Mouse (Mus musculus): Measurements from ENCODE around the gene Cldn10.

Gene Cldn10

GRCm38 (mm10) chr14:118866014-118866811 is 78.5 kb downstream of the Cldn10 start:
- DNase-seq (ENCODE audit: low spot score): no peak

DNA sequence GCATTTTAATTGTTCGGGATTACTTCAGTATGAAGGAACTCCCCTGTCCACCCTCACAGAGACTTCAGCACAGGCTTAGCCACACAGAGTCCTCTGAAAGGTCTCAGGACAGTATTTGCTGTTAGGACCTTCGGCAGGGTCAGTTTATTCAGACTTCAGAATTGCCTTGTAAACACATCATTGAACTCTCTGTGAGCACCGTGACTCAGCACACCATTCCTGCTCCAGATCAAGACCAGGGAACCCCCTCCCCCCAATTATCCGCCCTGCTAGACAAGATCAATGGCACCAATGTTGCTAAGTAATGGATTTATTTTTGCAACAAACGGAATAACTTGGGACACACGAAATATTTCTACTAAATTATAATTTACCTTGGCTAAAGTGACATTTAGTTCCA is 79.7 kb downstream of the Cldn10 start:
- no peak for DNase-seq (ENCODE audit: low spot score)

DNA sequence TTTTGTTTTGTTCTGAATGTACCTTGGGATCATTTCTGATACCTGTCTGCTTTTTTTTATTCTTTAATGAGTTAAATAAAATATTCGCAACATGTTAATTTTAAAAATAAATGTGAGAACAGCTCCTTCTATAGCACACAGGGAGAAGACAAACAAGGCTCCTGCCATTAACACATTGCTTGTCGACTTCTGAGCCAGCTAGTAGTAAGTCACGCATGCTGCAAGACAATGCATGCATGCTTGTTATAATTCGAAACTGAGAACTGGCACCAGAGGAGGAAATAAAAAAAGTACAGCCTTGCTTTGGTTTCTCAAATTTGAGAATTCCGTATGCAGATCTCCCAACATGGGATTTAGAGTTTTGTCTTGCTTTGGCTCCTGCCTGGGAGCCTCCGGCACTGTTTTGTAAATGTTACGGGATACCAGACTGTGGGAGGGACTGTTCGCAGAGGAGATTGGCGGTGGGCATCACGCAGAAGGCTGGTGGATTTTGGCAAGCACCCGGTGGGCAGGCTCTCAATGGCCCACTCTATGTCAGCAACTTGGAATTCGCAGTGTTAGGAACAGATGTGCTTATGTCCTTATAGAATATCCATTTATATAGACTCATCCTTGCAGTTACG is 80.5 kb downstream of the Cldn10 start:
- no peak for DNase-seq (ENCODE audit: low spot score)

DNA sequence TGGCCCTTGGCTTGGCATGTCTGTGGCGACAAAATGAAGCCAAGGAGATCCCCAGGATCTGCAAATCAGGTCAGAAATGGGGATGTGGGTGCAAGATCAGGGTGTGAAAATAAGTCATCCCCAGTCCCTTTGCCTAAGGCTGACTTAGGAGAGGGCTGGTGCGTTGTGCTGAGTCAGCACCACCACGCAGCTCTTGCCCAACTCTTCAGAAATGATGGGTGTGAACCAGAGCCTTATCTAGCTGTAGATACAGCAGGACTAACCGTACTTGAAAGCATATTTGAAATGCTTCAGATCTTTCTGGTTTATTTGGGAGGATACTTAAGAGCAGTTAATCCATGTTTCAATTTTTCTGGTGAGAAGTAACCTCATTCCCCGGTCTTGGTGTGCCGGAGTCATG is 82.0 kb downstream of the Cldn10 start:
- no peak for DNase-seq (ENCODE audit: low spot score)

GRCm38 (mm10) chr14:118874126-118874525 is 86.4 kb downstream of the Cldn10 start:
- DNase-seq (ENCODE audit: low spot score): no peak

- no peak for DNase-seq (ENCODE audit: low spot score)
Observed at GRCm38 (mm10) chr14:118874786-118875415, 87.2 kb downstream of the Cldn10 start.

DNA sequence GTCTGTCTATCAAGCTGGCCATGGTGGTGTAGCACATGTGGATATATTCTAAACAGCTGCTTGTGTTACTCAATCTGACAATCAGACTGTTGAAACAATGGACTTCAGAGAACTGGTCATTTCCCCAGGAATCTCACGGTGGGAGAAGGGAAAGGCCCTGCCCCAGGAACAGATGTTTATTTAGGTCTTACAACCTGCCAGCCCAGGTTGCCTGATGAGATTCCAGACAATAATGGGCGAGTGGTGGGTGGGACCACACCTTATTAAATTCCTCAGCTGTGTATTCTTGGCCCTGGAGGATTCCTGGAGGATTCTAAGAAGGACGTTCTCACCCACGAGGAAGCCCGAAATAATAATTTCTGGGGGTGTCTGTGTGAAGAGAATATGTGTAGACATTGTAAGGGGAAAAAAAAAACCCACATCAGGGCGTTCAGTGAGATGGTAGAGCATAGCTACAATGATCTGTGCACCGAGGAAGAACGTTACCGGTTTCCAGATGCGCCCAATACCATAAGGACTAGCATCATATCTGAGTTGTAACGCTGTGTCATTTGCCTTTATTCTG is 90.7 kb downstream of the Cldn10 start:
- no peak for DNase-seq (ENCODE audit: low spot score)

GRCm38 (mm10) chr14:118880696-118881095 is 93.0 kb downstream of the Cldn10 start:
- no peak for DNase-seq (ENCODE audit: low spot score)

GRCm38 (mm10) chr14:118883344-118884249 is 95.9 kb downstream of the Cldn10 start:
- no peak for DNase-seq (ENCODE audit: low spot score)

DNA sequence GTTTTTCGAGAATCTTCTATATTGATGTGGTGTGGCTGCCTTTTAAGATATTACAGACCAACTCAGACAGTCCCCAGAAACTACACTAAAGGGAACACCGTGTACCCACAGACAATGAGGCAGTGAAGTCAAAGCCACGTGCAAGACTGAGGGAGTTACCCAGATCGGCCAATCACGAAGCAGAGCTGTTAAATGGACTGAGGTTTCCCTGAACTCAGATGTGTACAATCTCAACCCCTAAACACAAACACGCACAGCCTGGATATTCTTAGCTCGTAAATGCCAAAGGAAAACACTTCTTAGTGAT is 96.5 kb downstream of the Cldn10 start:
- no peak for DNase-seq (ENCODE audit: low spot score)

DNA sequence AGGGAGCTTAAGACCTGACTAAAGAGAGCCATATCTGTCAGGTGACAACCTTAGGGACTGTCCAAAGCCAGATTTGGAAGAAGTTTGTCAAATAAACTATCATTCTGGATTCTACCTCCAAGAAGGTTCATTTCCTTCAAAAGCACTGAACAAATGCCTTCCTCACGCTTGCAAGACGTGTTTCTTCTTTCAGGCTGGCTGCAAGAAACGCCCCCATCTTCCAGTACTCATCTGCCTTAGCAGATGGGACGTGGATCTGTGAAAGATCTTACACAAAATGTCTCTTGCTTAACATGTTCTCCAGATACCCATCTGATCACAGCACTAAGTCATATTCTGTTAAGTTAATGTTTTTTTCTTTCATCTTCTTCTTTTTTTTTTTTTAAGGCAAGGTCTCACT is 102.4 kb downstream of the Cldn10 start:
- DNase-seq (ENCODE audit: low spot score): no peak

DNA sequence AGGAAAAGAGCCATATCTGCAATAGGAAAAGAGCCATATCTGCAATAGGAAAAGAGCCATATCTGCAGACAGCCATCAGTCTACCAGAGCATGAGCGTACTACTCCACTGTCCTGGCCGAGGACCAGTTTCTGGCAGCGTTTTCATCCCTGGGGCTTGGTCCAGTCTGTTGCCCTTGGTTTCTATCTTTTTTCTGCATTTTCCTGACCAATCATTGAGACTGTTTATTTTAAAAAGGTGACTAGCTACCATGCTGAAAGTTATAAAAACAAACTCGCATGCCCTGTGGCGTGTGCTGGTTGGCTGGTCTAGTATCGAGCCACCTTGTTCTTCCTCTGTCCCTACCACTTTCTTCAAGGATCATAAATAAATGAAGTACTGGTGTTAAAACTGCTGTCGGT is 107.5 kb downstream of the Cldn10 start:
- DNase-seq (ENCODE audit: low spot score): no peak

DNA sequence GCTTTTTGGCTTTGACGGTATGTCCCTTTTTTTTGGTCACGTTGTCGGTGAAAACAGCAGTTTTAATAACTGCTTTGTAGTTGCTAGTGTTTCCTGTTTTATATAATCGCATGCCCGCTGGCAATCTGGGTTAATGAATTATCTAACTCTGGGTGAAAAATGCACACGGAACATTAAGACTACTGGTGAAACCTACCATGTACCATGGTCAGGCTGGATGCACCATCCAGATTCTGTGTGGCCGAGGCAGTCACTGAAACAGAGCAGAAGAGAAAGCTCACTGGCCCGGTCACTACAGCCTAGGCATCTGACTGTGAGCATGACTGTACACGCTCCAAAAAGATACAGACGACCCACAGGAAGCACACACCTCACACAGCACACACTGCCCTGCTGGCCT is 107.9 kb downstream of the Cldn10 start:
- no peak for DNase-seq (ENCODE audit: low spot score)

- no peak for DNase-seq (ENCODE audit: low spot score)
Observed at GRCm38 (mm10) chr14:118899940-118900339, 112.2 kb downstream of the Cldn10 start.

- no peak for DNase-seq (ENCODE audit: low spot score)
Observed at GRCm38 (mm10) chr14:118900911-118901310, 113.2 kb downstream of the Cldn10 start.

GRCm38 (mm10) chr14:118903397-118903796 is 115.7 kb downstream of the Cldn10 start:
- no peak for DNase-seq (ENCODE audit: low spot score)

DNA sequence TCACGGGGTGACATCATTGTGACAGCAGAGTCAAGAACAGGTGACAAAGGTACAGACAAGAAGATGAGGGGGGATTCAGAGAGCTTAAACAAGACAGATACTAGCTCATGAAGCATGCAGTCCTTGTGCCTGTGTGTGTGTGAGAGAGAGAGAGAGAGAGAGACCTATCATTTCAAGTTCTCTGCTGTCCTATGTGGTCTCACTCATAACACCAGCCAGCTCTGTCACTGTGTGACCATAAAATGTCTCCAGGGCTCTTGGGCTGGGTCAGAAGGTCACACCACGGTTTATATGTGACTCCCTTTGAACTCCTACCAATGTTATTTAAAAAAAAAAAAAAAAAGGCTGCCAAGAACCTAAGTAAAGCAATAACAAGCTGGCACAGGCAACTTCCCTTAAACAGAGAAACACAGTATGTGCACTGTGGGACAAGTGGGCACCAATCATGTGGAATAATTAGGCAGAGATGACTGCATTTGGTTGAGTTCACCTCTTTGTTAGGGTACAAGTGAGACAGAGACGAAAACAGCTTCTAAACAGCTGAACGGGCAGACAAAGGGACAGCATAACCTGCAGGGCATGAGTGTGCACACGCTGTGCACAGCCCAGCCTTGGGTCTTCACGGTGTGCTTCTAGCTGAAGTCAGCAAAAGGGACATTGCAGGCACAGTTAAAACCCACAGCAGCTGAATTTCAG is 116.3 kb downstream of the Cldn10 start:
- DNase-seq (ENCODE audit: low spot score): no peak

- no peak for DNase-seq (ENCODE audit: low spot score)
Observed at GRCm38 (mm10) chr14:118907592-118907991, 119.9 kb downstream of the Cldn10 start.

DNA sequence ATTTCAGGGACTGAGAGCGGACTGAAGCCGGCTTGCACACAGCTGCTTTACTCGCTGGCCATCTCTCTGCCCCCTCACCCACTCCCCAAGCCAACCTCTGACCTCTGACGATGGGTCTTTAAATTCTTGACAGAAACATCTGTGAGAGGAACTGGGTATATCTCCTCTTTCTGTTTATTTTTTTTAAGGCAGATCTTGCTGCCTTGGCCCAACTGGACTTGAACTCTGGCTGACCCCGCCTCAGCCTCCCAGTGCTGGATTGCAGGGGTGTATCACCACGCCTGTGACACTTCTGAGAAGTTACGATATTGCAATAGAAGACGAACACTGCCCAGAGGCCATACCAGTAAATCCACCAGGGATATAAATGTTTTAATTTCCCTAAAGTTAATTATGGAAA is 122.2 kb downstream of the Cldn10 start:
- no peak for DNase-seq (ENCODE audit: low spot score)

DNA sequence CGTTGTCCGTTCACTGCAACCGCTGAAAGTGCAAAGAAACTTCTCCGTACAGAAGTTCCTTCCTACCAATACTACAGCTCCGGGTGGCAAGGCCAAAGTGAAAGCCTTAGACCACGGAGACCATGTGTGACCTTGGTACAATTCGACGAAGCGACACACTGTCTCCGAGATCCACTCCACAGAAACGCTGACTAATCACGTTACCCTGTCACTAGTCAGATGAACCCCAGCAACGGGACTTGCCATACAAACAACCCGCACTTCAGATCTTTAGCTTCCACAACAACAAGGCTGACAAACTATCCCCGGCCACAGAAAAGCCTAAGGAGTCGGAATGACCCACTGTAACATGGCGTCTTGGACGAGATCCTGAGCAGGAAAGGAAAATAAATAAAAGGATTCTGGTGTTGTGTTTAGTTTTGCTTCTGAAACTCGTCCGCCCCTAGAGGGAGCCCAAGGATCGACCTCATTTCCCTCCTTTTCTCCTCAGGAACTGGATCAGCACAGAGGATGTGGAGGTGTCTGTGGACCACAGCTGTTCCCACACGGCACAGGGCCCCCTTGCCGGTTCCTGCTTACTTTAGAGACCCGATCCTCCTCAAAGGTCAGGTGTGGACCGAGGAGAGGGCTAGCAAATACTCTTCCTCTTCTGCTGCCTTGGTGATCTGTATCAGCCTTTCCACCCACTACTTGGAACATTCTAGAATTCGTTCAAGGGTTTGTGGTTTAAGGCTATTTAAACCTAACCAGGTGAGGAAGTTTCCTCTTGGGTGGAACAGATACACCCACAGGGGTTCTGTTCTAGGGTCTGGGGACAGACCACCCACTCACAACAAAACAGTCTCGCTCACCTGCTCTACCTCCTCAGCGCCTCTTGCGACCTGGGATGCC is 122.9 kb downstream of the Cldn10 start:
- DNase-seq (ENCODE audit: low spot score): peak; percentile 48

Data from T-cell, adult 2 months (primary cell).